ENCODE assay signal across 9 mouse cellular contexts in the genomic region with DNA sequence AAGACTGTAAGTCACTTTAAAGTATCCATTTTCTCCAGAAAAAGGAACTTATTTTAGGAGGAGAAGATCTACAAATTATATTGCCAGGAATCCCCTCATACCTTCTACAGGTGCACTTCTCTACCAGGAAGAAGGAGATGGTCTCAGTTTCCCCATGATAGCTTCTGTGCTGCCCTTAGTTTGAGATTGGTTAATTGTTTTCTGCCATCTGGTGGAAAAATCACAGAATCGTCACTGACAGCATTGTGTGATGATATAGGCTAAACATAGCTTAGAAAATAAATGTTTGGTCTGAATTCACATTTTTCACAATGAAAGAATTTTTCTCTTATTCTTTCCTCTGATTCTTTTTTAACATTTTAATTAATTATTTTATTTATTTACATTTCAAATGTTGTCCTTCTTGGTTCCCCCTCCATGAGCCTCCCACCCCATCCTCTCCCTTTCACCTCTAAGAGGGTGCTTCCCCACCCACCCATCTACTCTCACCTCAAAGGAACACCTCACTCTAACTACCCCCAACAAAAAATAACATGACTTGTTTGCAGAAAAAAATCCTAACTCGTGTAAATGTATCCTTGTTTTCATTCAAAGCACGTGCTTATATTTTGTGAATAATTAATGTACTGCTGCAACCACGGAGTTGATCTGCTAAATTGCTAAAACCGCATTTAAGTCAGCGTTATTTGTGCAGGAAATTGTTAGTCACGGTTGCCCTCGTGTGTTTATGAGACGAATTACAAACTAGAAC.
DNase-seq lines count a peak whose midpoint lies in the region; ATAC-seq lines count a peak whose summit lies in the region.
"Had no signal": no experiment of that assay in that cellular context is flagged by ENCODE, and none has a peak within 500 bp of the region (broad histone marks: within the 10 kb centered on the region; RNA-seq: fewer than 3 reads in every experiment).

No protein-coding gene starts in this region.

- ATAC-seq in kidney, embryonic 14.5 days (ENCODE audit: low FRiP score, low TSS enrichment), result no peak
- ATAC-seq in embryonic facial prominence, embryonic 15.5 days (ENCODE audit: insufficient number of reproducible peaks, low FRiP score, low TSS enrichment, low read depth), result no peak
- peak; percentile 89 for ATAC-seq in midbrain, embryonic 13.5 days
- no peak for ATAC-seq in activated CD4-positive, CD25-positive, alpha-beta regulatory T cell, adult 4 months

- H3K27me3 ChIP-seq in kidney, embryonic 14.5 days (ENCODE audit: control insufficient read depth, insufficient read depth, low read length), result no peaks in the 10 kb centered on the region
- H3K27me3 ChIP-seq in embryonic facial prominence, embryonic 15.5 days, result no peaks in the 10 kb centered on the region
- no peaks in the 10 kb centered on the region for H3K27me3 ChIP-seq in midbrain, embryonic 13.5 days
- H3K27me3 ChIP-seq: lung, embryonic 15.5 days had no signal

- no peak overlapping the region for H3K27ac ChIP-seq in kidney, embryonic 14.5 days (ENCODE audit: low read depth, low read length)
- H3K27ac ChIP-seq in embryonic facial prominence, embryonic 15.5 days (replicated peaks), result no peak overlapping the region
- H3K27ac ChIP-seq in midbrain, embryonic 13.5 days, result no peak overlapping the region
- H3K27ac ChIP-seq: lung, embryonic 15.5 days had no signal

- DNase-seq in kidney, adult 11 months, result no peak
- DNase-seq in adipocyte (ENCODE audit: low spot score), result peak; percentile 6
- DNase-seq in spleen, postnatal 14 days (ENCODE audit: low spot score in 2 of 2), result no peak
- DNase-seq in cerebellum, adult 9-11 months, result no peak

- no peaks in the 10 kb centered on the region for H3K4me1 ChIP-seq in kidney, embryonic 14.5 days (ENCODE audit: control insufficient read depth, insufficient read depth, low read length)
- no peaks in the 10 kb centered on the region; the same call in 1 of the 2 replicates for H3K4me1 ChIP-seq in embryonic facial prominence, embryonic 15.5 days
- H3K4me1 ChIP-seq in midbrain, embryonic 13.5 days (replicated peaks), result 0 out of 2 replicates have a peak, but pooled peaks cover 2% of the 10 kb centered on the region
- H3K4me1 ChIP-seq: lung, embryonic 15.5 days had no signal

- no peak overlapping the region for H3K9ac ChIP-seq in kidney, embryonic 14.5 days (ENCODE audit: low read depth, low read length)
- H3K9ac ChIP-seq in embryonic facial prominence, embryonic 15.5 days, result no peak overlapping the region
- no peak overlapping the region for H3K9ac ChIP-seq in midbrain, embryonic 13.5 days (replicated peaks)
- H3K9ac ChIP-seq: lung, embryonic 15.5 days had no signal

- H3K4me2 ChIP-seq in kidney, embryonic 14.5 days (replicated peaks; ENCODE audit: low read depth, low read length), result 0 out of 2 replicates have a peak overlapping the region, but pooled peaks have one; percentile 15
- peak overlapping the region; percentile 33; the same call in 1 of the 2 replicates for H3K4me2 ChIP-seq in embryonic facial prominence, embryonic 15.5 days (replicated peaks)
- H3K4me2 ChIP-seq in midbrain, embryonic 13.5 days (replicated peaks), result peak overlapping the region; percentile 40
- H3K4me2 ChIP-seq: lung, embryonic 15.5 days had no signal

- WGBS in kidney, embryonic 14.5 days, result 8% methylated on average over 9 of the region's 9 CpGs
- 1% methylated on average over 9 of the region's 9 CpGs for WGBS in embryonic facial prominence, embryonic 15.5 days
- 4% methylated on average over 9 of the region's 9 CpGs for WGBS in midbrain, embryonic 13.5 days

- no peak overlapping the region for H3K4me3 ChIP-seq in kidney, embryonic 14.5 days (ENCODE audit: low read length)
- no peak overlapping the region for H3K4me3 ChIP-seq in embryonic facial prominence, embryonic 15.5 days (replicated peaks)
- peak overlapping the region; percentile 13; the same call in 1 of the 2 replicates for H3K4me3 ChIP-seq in midbrain, embryonic 13.5 days (replicated peaks)
- H3K4me3 ChIP-seq: lung, embryonic 15.5 days had no signal

- H3K9me3 ChIP-seq in kidney, embryonic 14.5 days (ENCODE audit: control insufficient read depth, low read length), result no peaks in the 10 kb centered on the region; the same call in 1 of the 2 replicates
- H3K9me3 ChIP-seq in embryonic facial prominence, embryonic 15.5 days (replicated peaks), result 0 out of 2 replicates have a peak, but pooled peaks cover 2% of the 10 kb centered on the region
- H3K9me3 ChIP-seq in midbrain, embryonic 13.5 days, result peaks cover 3% of the 10 kb centered on the region; the same call in 1 of the 2 replicates
- H3K9me3 ChIP-seq: lung, embryonic 15.5 days had no signal

- H3K36me3 ChIP-seq in kidney, embryonic 14.5 days (ENCODE audit: control insufficient read depth, insufficient read depth, low read length), result no peaks in the 10 kb centered on the region
- H3K36me3 ChIP-seq in embryonic facial prominence, embryonic 15.5 days, result peaks cover 5% of the 10 kb centered on the region; the same call in 1 of the 2 replicates
- H3K36me3 ChIP-seq in midbrain, embryonic 13.5 days, result peaks cover 17% of the 10 kb centered on the region
- H3K36me3 ChIP-seq: lung, embryonic 15.5 days had no signal
